Mouse (Mus musculus): Measurements from ENCODE around the gene Mink1.
"Not testable (repeated sequence)": the region's sequence is repeated elsewhere in the genome, so short reads cannot be mapped to it uniquely, and the experiment has no call there.

The Mink1 gene

GRCm38 (mm10) chr11:70562287-70562994, at the start of gene Mink1:
Gene Mink1, plus strand, starts transcription at chr11:70562881.
- peak; percentile 95 for DNase-seq (ENCODE audit: low read depth, low spot score)

- no peak for DNase-seq (ENCODE audit: low read depth, low spot score)
Measured at GRCm38 (mm10) chr11:70513520-70513919, 49.2 kb upstream of the Mink1 start.

DNA sequence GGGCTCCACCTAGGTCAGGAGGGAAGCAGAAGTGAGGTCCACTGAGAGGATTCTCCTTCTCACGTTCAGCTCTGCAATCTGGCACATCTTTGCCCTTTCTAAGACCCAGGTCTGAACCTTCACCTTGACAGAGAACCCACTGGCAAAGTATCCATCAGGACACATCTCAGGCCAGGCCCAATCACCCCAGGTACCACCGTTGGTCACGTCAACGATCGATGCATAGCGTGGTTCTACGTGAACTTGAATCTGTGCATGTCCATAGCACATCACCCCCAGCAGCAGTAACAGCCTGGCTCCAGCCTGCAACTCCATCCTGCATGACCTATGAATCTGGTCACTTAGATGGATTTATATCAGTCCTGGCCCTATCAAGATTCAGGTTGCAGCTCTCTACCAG, 48.4 kb upstream of the Mink1 start, which contains the start of gene Vmo1:
Gene Vmo1 (minus strand): TSS at position 329 of the 400 bp plus-strand sequence.
- no peak for DNase-seq (ENCODE audit: low read depth, low spot score)

DNA sequence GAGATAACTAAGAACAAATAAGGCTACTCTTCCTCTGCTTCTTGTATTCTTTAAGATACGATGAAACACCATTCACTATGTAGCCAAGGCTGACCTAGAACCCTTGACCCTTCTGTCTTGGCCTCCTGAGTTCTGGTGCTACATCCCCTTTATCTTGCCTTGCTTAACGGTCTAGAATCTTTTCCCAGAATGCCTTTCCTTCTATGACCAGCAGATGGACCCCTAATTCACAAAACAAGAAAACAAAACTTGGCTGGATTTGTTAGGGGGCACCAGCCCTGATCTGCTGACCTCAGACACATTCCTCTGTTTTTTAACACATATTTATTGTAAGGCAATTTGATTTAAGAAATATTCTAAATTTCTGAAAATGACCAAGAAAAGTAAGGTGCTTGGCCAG, 46.3 kb upstream of the Mink1 start:
- DNase-seq (ENCODE audit: low read depth, low spot score): peak; percentile 76

DNA sequence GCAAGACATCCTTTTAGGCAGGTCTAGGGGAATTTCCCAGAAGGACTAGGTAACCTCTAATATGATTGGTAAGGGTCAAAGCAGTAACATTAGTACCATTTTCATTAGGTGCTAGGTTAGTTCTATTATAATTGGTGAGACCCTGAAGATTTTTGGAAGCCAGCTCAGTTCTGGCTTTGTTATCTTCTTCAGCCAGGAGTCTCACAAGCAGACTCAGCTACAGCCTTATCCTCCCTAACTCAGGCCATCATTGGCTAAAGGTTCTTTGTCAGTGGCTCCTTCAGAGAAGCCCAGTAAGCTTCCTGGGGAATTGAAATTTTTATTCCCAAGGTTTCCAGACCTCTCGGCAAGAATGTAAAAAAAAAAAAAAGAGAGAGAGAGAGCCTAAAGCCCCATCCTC, 44.2 kb upstream of the Mink1 start:
- no peak for DNase-seq (ENCODE audit: low read depth, low spot score)

DNA sequence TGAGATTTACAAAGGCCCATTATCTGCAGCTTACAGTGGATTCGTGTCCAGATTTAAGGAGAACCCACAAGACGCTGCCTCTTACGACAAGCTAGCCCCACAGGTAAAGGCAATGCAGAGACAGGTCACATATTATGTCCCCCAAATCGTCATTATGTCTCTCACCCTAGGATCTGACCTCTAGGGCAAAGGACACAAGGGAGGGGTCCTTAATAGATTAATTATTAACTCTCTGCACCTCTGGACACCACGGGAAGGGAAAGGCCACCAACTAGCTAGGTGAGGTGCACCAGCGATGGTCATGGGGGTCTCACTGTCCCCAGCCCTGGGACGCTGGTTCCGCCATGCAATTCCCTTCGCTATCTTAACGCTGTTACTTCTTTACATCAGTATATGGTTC, 43.8 kb upstream of the Mink1 start, which contains the start of gene Gltpd2:
Gene Gltpd2 (plus strand): TSS at position 274 of the 400 bp plus-strand sequence.
- no peak for DNase-seq (ENCODE audit: low read depth, low spot score)

DNA sequence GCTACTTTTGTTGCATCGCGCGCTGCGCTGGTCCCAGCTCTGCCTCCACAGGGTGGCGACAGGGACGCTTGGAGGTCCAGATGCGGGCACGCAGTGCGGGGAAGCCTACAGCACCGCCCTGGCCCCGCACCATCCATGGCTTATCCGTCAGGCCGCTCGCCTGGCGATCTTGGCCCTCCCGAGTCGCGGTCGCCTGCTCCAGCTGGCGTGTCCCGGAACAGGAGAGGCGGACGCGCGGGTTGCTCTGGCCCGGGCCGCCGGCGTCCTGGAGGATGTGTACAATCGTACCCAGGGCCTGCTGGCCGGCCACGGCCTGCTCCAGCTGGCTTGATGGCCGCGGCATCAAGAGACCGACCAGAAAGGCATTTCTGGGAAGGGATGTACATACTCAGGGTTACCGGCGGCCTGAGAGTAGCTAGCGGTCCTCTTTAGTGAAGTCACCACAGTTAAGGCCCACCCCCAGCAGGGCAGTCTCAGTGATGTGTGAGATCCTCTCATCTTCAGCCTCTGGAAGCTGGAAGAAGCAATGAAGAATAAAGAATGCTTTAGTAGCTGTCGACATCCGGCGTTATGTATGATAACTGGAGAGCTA, 42.4 kb upstream of the Mink1 start:
- DNase-seq (ENCODE audit: low read depth, low spot score): peak; percentile 65

- DNase-seq (ENCODE audit: low read depth, low spot score): peak; percentile 84
Measured at GRCm38 (mm10) chr11:70523306-70523989, 39.2 kb upstream of the Mink1 start.

DNA sequence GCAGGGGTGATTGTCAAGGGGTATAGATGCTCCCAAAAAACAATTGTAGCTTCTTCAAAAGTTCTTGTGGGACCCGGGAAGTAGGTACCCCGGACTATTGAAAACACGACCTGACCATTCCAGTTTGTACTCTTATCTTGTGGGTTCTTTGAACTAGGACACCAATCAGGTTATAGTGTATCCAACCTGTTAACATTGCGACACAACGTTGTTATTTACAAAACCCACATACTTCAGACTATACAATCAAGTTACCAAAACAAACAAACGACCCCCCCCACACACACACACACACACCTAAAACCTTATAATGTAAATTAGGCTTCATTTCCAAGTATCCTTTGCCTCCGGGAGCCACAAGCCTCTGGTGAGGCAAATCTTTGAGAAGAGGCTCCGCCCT, 37.9 kb upstream of the Mink1 start:
- DNase-seq (ENCODE audit: low read depth, low spot score): no peak

- DNase-seq (ENCODE audit: low read depth, low spot score): peak; percentile 98
Measured at GRCm38 (mm10) chr11:70525184-70525678, 37.5 kb upstream of the Mink1 start, which contains the start of gene Psmb6. Gene Psmb6, plus strand, starts transcription at chr11:70525367.

DNA sequence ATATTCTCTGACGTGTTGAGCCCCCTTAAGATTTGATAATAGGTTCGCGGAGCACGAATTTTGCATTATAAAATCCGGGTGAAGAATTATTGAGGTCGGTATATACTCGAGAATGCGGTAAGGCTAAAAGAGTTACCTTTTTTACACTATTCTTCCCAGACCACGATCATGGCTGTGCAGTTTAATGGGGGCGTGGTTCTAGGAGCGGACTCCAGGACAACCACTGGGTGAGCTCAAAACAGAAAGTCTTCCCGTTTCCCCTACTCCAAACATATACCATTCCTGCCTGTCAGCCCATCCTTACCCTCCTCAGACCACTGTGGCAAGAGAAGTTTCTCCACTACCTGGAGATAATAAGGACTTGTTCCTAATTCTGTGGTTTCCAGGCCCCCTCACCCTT, 37.0 kb upstream of the Mink1 start:
- DNase-seq (ENCODE audit: low read depth, low spot score): peak; percentile 42

- no peak for DNase-seq (ENCODE audit: low read depth, low spot score)
Measured at GRCm38 (mm10) chr11:70526211-70526610, 36.5 kb upstream of the Mink1 start.

GRCm38 (mm10) chr11:70528610-70529009, 34.1 kb upstream of the Mink1 start:
- DNase-seq (ENCODE audit: low read depth, low spot score): no peak

DNA sequence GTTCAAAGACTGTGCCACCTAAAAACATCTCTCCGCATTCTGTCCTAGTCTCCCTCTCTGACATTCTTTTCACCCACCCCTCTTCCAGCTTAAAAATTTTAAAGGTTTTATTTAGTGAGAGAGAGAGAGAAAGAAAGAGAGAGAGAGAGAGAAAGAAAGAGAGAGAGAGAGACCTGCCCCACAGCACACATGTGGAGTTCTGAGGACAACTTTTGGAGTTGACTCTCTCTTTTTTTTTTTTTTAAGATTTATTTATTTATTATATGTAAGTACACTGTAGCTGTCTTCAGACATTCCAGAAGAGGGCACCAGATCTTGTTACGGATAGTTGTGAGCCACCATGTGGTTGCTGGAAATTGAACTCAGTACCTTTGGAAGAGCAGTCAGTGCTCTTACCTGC, 31.6 kb upstream of the Mink1 start:
- not testable (repeated sequence) for DNase-seq (ENCODE audit: low read depth, low spot score)

- DNase-seq (ENCODE audit: low read depth, low spot score): no peak
Measured at GRCm38 (mm10) chr11:70532839-70533238, 29.8 kb upstream of the Mink1 start, which contains the start of gene Gm40193. Gene Gm40193, minus strand, starts transcription at chr11:70532939.

- DNase-seq (ENCODE audit: low read depth, low spot score): no peak
Measured at GRCm38 (mm10) chr11:70539423-70539822, 23.3 kb upstream of the Mink1 start.

DNA sequence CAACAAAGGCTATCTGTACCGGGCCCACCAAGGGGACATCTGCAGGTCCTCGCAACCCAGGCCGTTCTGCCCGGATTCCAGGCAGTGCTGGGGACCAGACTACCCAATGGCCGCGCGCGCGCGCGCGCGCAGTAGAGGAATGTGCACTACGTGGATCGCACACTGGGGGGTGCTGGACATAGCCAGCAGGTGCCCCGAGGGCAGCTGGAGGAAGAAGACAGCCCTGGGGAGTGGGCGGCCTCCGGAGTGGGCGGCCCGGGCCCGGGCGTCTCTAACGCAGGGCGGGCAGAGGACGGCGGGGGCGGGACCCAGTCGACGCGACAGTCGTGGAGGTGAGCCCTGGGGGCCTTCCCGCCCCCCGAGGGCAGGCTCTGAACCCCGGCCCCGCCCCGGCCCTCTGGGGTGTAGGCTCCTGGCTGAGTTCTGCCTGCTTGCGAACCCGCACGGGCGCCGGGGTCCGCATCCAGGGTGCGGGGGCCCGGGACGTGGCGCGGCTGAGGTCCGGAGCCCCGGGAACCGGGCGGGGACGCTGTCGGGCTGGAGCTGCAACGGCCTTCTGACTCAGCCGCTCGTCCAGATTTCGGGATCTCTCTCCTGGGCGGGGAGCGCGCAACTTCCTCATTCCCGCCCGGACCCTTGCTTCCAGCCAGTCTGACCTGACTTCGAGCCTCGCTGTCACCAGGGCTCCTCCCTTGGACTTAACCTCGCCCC, 22.6 kb upstream of the Mink1 start, which contains the start of gene Pld2:
Gene Pld2 (plus strand): TSS at position 188 of the 711 bp plus-strand sequence.
- DNase-seq (ENCODE audit: low read depth, low spot score): peak; percentile 92

- no peak for DNase-seq (ENCODE audit: low read depth, low spot score)
Measured at GRCm38 (mm10) chr11:70540928-70541327, 21.8 kb upstream of the Mink1 start.

DNA sequence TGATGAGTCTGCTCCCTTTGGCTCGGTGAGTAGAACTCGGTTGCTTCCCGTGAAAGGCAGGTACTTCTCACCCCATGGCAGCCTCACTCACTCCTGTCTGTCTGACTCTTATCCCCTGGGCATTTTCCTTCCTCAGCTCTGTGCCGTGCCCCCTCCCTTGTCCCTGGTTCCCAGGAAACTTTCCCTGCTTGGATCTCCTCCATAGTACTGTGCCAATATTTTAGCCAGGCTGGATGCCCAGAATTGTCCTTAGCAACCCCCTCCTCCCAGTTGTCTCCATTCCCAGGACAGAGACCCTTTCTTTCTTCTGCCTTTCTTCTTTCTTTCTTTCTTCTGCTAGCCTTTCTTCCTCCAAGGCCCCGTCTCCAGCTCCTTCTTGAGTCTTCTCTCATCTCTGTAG, 21.3 kb upstream of the Mink1 start:
- DNase-seq (ENCODE audit: low read depth, low spot score): no peak

- DNase-seq (ENCODE audit: low read depth, low spot score): no peak
Measured at GRCm38 (mm10) chr11:70544496-70544895, 18.2 kb upstream of the Mink1 start.

- no peak for DNase-seq (ENCODE audit: low read depth, low spot score)
Measured at GRCm38 (mm10) chr11:70551526-70551925, 11.2 kb upstream of the Mink1 start.

DNA sequence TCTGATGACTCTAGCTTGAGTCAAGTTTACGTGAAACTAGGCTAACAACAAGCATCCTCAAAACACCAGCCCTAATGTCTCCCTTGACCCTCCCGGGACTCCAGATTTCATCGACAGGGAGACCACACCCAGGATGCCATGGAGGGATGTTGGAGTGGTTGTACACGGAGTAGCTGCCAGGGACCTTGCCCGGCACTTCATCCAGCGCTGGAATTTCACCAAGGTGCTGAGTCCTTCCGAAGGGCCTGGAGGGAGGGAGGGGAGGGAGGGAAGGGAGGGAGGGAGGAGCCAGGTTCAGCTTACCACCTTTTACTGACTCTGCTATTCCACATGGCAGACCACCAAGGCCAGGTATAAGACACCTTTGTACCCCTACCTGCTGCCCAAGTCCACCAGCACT, 8.7 kb upstream of the Mink1 start:
- DNase-seq (ENCODE audit: low read depth, low spot score): no peak

All from ZHBTc4 (cell line).